In the genomic region with DNA sequence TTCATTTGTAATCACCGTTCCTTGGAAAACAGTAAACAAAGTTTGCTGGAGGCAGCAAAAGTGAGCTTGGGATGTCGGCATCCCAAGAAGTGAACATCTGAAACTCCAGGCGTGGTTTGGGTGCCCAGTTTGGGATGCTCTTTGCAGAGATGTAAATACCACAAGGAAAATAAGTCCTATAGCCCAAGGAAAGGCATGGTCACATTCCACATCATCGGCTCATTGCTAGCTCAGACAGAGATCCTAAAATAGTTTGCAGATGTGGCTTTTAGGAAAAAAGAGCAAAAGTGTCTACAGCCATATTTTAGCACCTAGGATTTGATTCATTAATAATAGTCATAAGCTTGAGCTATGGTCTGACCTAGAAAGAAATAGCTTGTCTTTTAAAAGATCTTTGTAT, we compare ENCODE assay signal across 13 mouse cellular contexts. TPM values are rescaled to one million over a fixed set of nuclear protein-coding genes. Genes with fewer than 3 reads are reported as not detected.
DNase-seq lines count a peak whose midpoint lies in the region; ATAC-seq and TF ChIP-seq lines count a peak whose summit lies in the region.
"Had no signal": no experiment of that assay in that cellular context is flagged by ENCODE, and none has a peak within 500 bp of the region (broad histone marks: within the 10 kb centered on the region; RNA-seq: fewer than 3 reads in every experiment).

No protein-coding gene starts in this region.

- H3K27ac ChIP-seq in heart, embryonic 12.5 days (ENCODE audit: poor library complexity, severe bottlenecking): no peak overlapping the region
- 0 out of 2 replicates have a peak overlapping the region, but pooled peaks have one; percentile 20 for H3K27ac ChIP-seq in hindbrain, postnatal 0 days
- H3K27ac ChIP-seq in hindbrain, embryonic 11.5 days (ENCODE audit: low read depth, low read length): no peak overlapping the region
- peak overlapping the region; percentile 24 for H3K27ac ChIP-seq in embryonic facial prominence, embryonic 15.5 days (replicated peaks)
- H3K27ac ChIP-seq: forebrain, embryonic 15.5 days had no signal

- 62% methylated on average over 4 of the region's 4 CpGs for WGBS in heart, embryonic 12.5 days
- WGBS in hindbrain, postnatal 0 days: 82% methylated on average over 4 of the region's 4 CpGs
- WGBS in hindbrain, embryonic 11.5 days: 87% methylated on average over 4 of the region's 4 CpGs
- WGBS in embryonic facial prominence, embryonic 15.5 days: 35% methylated on average over 4 of the region's 4 CpGs

- peak overlapping the region; percentile 58; the same call in 1 of the 2 replicates for H3K4me2 ChIP-seq in heart, embryonic 12.5 days
- H3K4me2 ChIP-seq in hindbrain, postnatal 0 days (ENCODE audit: low read depth, low read length): no peak overlapping the region
- H3K4me2 ChIP-seq in hindbrain, embryonic 11.5 days (replicated peaks; ENCODE audit: low read depth, low read length): no peak overlapping the region
- H3K4me2 ChIP-seq in embryonic facial prominence, embryonic 15.5 days (replicated peaks): no peak overlapping the region
- H3K4me2 ChIP-seq: forebrain, embryonic 15.5 days; hindbrain, embryonic 13.5 days had no signal

- no peak for TF ChIP-seq CTCF in hindbrain, postnatal 0 days (IDR thresholded peaks at IDR 0.05; ENCODE audit: low read depth)

- H3K36me3 ChIP-seq in heart, embryonic 12.5 days: no peaks in the 10 kb centered on the region
- no peaks in the 10 kb centered on the region for H3K36me3 ChIP-seq in hindbrain, postnatal 0 days (ENCODE audit: insufficient read depth, low read length)
- no peaks in the 10 kb centered on the region for H3K36me3 ChIP-seq in hindbrain, embryonic 11.5 days (ENCODE audit: control insufficient read depth, insufficient read depth, low read length)
- no peaks in the 10 kb centered on the region for H3K36me3 ChIP-seq in embryonic facial prominence, embryonic 15.5 days
- H3K36me3 ChIP-seq: forebrain, embryonic 15.5 days; hindbrain, embryonic 13.5 days had no signal

- H3K4me1 ChIP-seq in heart, embryonic 12.5 days (replicated peaks): peaks cover 26% of the 10 kb centered on the region
- H3K4me1 ChIP-seq in hindbrain, postnatal 0 days (ENCODE audit: insufficient read depth, low read length): peaks cover 16% of the 10 kb centered on the region
- peaks cover 6% of the 10 kb centered on the region; the same call in 1 of the 2 replicates for H3K4me1 ChIP-seq in hindbrain, embryonic 11.5 days (replicated peaks; ENCODE audit: control insufficient read depth, insufficient read depth, low read length)
- peaks cover 70% of the 10 kb centered on the region for H3K4me1 ChIP-seq in embryonic facial prominence, embryonic 15.5 days

- no peak for DNase-seq in heart, adult 9 months (ENCODE audit: low spot score in 2 of 2)
- no peak for DNase-seq in hindbrain, postnatal 0 days (ENCODE audit: low spot score)
- no peak for DNase-seq in hindbrain, embryonic 11.5 days (ENCODE audit: low spot score)
- DNase-seq in 3T3-L1 (ENCODE audit: low read depth, low spot score): peak; percentile 58
- DNase-seq in lung, postnatal 10 days: no peak
- no peak for DNase-seq in Muller cell, postnatal 12 days (ENCODE audit: inconsistent ontology term)
- DNase-seq: adrenal gland, postnatal 10 days; gastrocnemius, postnatal 36 days had no signal

- H3K9me3 ChIP-seq in heart, embryonic 12.5 days (replicated peaks): 0 out of 2 replicates have a peak, but pooled peaks cover 4% of the 10 kb centered on the region
- H3K9me3 ChIP-seq in hindbrain, postnatal 0 days (ENCODE audit: low read length): no peaks in the 10 kb centered on the region
- H3K9me3 ChIP-seq in hindbrain, embryonic 11.5 days (ENCODE audit: control insufficient read depth, low read length): no peaks in the 10 kb centered on the region
- H3K9me3 ChIP-seq in embryonic facial prominence, embryonic 15.5 days (replicated peaks): no peaks in the 10 kb centered on the region
- H3K9me3 ChIP-seq: forebrain, embryonic 15.5 days; hindbrain, embryonic 13.5 days had no signal

- no peak overlapping the region for H3K9ac ChIP-seq in heart, embryonic 12.5 days
- H3K9ac ChIP-seq in hindbrain, postnatal 0 days (replicated peaks; ENCODE audit: low read length): no peak overlapping the region
- H3K9ac ChIP-seq in hindbrain, embryonic 11.5 days (ENCODE audit: low read depth, low read length): no peak overlapping the region
- H3K9ac ChIP-seq in embryonic facial prominence, embryonic 15.5 days: no peak overlapping the region
- H3K9ac ChIP-seq: forebrain, embryonic 15.5 days; hindbrain, embryonic 13.5 days had no signal

- H3K27me3 ChIP-seq in heart, embryonic 12.5 days (replicated peaks): peaks cover 29% of the 10 kb centered on the region
- H3K27me3 ChIP-seq in hindbrain, postnatal 0 days (ENCODE audit: insufficient read depth, low read length): no peaks in the 10 kb centered on the region
- no peaks in the 10 kb centered on the region for H3K27me3 ChIP-seq in hindbrain, embryonic 11.5 days (ENCODE audit: control insufficient read depth, insufficient read depth, low read length)
- no peaks in the 10 kb centered on the region for H3K27me3 ChIP-seq in embryonic facial prominence, embryonic 15.5 days
- H3K27me3 ChIP-seq: CH12.LX; forebrain, embryonic 15.5 days had no signal

- H3K4me3 ChIP-seq in heart, embryonic 12.5 days: no peak overlapping the region
- H3K4me3 ChIP-seq in hindbrain, postnatal 0 days (ENCODE audit: low read length): no peak overlapping the region
- H3K4me3 ChIP-seq in hindbrain, embryonic 11.5 days (ENCODE audit: low read depth, low read length): no peak overlapping the region
- H3K4me3 ChIP-seq in embryonic facial prominence, embryonic 15.5 days (replicated peaks): no peak overlapping the region
- H3K4me3 ChIP-seq: forebrain, embryonic 15.5 days; hindbrain, embryonic 13.5 days had no signal

- ATAC-seq in heart, embryonic 12.5 days (ENCODE audit: insufficient number of reproducible peaks, low FRiP score): no peak
- ATAC-seq in hindbrain, postnatal 0 days: no peak
- ATAC-seq in hindbrain, embryonic 11.5 days (ENCODE audit: low FRiP score): no peak
- ATAC-seq in embryonic facial prominence, embryonic 15.5 days (ENCODE audit: insufficient number of reproducible peaks, low FRiP score, low TSS enrichment, low read depth): no peak

RNA-seq across cellular contexts. Expression of gene Myo10, which starts 57.3 kb away (rescaled TPM):
- 14.3 and 19.7 TPM in 2 replicates for polyA plus RNA-seq in heart, embryonic 12.5 days (2016; fragmentation: Nextera tagmentation; extraction: Ambion mirVana)
- total RNA-seq in hindbrain, postnatal 0 days (2014; rRNA removed): 29.2 and 29.6 TPM in 2 replicates
- 30.0 and 34.4 TPM in 2 replicates for polyA plus RNA-seq in hindbrain, postnatal 0 days (2015; fragmentation: Nextera tagmentation; extraction: Ambion mirVana)
- polyA plus RNA-seq in hindbrain, embryonic 11.5 days (2014; fragmentation: Nextera tagmentation; extraction: Ambion mirVana): 39.1 and 45.2 TPM in 2 replicates
- polyA plus RNA-seq in embryonic facial prominence, embryonic 15.5 days (2015; fragmentation: Nextera tagmentation; extraction: Ambion mirVana): 34.0 and 34.9 TPM in 2 replicates

Comparison
In these comparisons a context has a peak if more than half of its experiments do, and no peak if none do; other contexts are left out.
1. H3K27ac ChIP-seq: peak in hindbrain, postnatal 0 days (single experiment) and embryonic facial prominence, embryonic 15.5 days (single experiment); none in heart, embryonic 12.5 days (single experiment) and hindbrain, embryonic 11.5 days (single experiment).